ENCODE assay signal across 7 mouse cellular contexts in genomic region chr1:180725704-180726179, GRCm38 (mm10). TPM values are rescaled to one million over a fixed set of nuclear protein-coding genes. Genes with fewer than 3 reads are reported as not detected.
DNase-seq lines count a peak whose midpoint lies in the region; ATAC-seq and TF ChIP-seq lines count a peak whose summit lies in the region.

TSS of gene Acbd3 (plus strand) at chr1:180726043.

- H3K27me3 ChIP-seq in embryonic facial prominence, embryonic 12.5 days: no peaks in the 10 kb centered on the region
- H3K27me3 ChIP-seq in kidney, adult 2 months (replicated peaks; ENCODE audit: control insufficient read depth, insufficient read depth, low read length): no peaks in the 10 kb centered on the region
- no peaks in the 10 kb centered on the region for H3K27me3 ChIP-seq in limb, embryonic 12.5 days
- no peaks in the 10 kb centered on the region for H3K27me3 ChIP-seq in midbrain, embryonic 15.5 days (replicated peaks)
- H3K27me3 ChIP-seq in spleen, adult 2 months (ENCODE audit: control insufficient read depth, insufficient read depth, low read length): no peaks in the 10 kb centered on the region

- peaks cover 23% of the 10 kb centered on the region for H3K4me1 ChIP-seq in embryonic facial prominence, embryonic 12.5 days
- H3K4me1 ChIP-seq in kidney, adult 2 months (ENCODE audit: control insufficient read depth, insufficient read depth, low read length): peaks cover 12% of the 10 kb centered on the region
- peaks cover 23% of the 10 kb centered on the region for H3K4me1 ChIP-seq in limb, embryonic 12.5 days (replicated peaks)
- H3K4me1 ChIP-seq in midbrain, embryonic 15.5 days: peaks cover 40% of the 10 kb centered on the region
- peaks cover 18% of the 10 kb centered on the region for H3K4me1 ChIP-seq in spleen, adult 2 months (ENCODE audit: control insufficient read depth, insufficient read depth, insufficient read length)

- peak; percentile 90 for ATAC-seq in embryonic facial prominence, embryonic 12.5 days (ENCODE audit: insufficient number of reproducible peaks, insufficient read depth, low FRiP score, low TSS enrichment)
- peak; percentile 93 for ATAC-seq in limb, embryonic 12.5 days (ENCODE audit: insufficient number of reproducible peaks, insufficient read depth, low FRiP score, low TSS enrichment, low read depth)
- peak; percentile 94 for ATAC-seq in midbrain, embryonic 15.5 days (replicated peaks)

- peak within 1 kb of the TSS; percentile 99 for H3K4me3 ChIP-seq in embryonic facial prominence, embryonic 12.5 days
- H3K4me3 ChIP-seq in kidney, adult 2 months (ENCODE audit: insufficient read depth, low read depth, low read length): peak within 1 kb of the TSS; percentile 97
- H3K4me3 ChIP-seq in limb, embryonic 12.5 days (replicated peaks): peak within 1 kb of the TSS; percentile 100
- H3K4me3 ChIP-seq in midbrain, embryonic 15.5 days: peak within 1 kb of the TSS; percentile 66
- peak within 1 kb of the TSS; percentile 89 for H3K4me3 ChIP-seq in spleen, adult 2 months (ENCODE audit: extremely low read depth, insufficient read depth, insufficient read length)

- no peaks in the 10 kb centered on the region for H3K36me3 ChIP-seq in embryonic facial prominence, embryonic 12.5 days
- H3K36me3 ChIP-seq in kidney, adult 2 months (ENCODE audit: control insufficient read depth, insufficient read depth, low read length): no peaks in the 10 kb centered on the region
- H3K36me3 ChIP-seq in limb, embryonic 12.5 days: no peaks in the 10 kb centered on the region
- H3K36me3 ChIP-seq in midbrain, embryonic 15.5 days (replicated peaks): no peaks in the 10 kb centered on the region
- H3K36me3 ChIP-seq in spleen, adult 2 months (ENCODE audit: control insufficient read depth, insufficient read depth, low read length): no peaks in the 10 kb centered on the region

- H3K4me2 ChIP-seq in embryonic facial prominence, embryonic 12.5 days (replicated peaks): peak within 1 kb of the TSS; percentile 80
- peak within 1 kb of the TSS; percentile 81 for H3K4me2 ChIP-seq in limb, embryonic 12.5 days
- peak within 1 kb of the TSS; percentile 74 for H3K4me2 ChIP-seq in midbrain, embryonic 15.5 days

- DNase-seq in adrenal gland, postnatal 25 days: peak; percentile 94
- peak; percentile 92 to 95 for DNase-seq in heart, adult 18-20 months
- peak; percentile 95 for DNase-seq in kidney, adult 2 months
- DNase-seq in spleen, adult 2 months (ENCODE audit: low read depth in 1 of 2, low spot score in 2 of 2): peak; percentile 71 to 90

- under 1% methylated on average over 52 of the region's 52 CpGs for WGBS in embryonic facial prominence, embryonic 12.5 days
- 1% methylated on average over 52 of the region's 52 CpGs for WGBS in kidney, adult 2 months
- WGBS in limb, embryonic 12.5 days: under 1% methylated on average over 52 of the region's 52 CpGs
- WGBS in midbrain, embryonic 15.5 days: under 1% methylated on average over 50 of the region's 52 CpGs
- WGBS in spleen, adult 2 months: under 1% methylated on average over 50 of the region's 52 CpGs

- no peaks in the 10 kb centered on the region for H3K9me3 ChIP-seq in embryonic facial prominence, embryonic 12.5 days
- H3K9me3 ChIP-seq in limb, embryonic 12.5 days: no peaks in the 10 kb centered on the region
- no peaks in the 10 kb centered on the region for H3K9me3 ChIP-seq in midbrain, embryonic 15.5 days

- TF ChIP-seq POLR2A in kidney, adult 2 months (IDR thresholded peaks at IDR 0.05; ENCODE audit: low read depth, low read length): peak; percentile 74
- peak; percentile 91 for TF ChIP-seq POLR2A in spleen, adult 2 months (IDR thresholded peaks at IDR 0.05; ENCODE audit: low read depth, low read length)

- peak within 1 kb of the TSS; percentile 97 for H3K9ac ChIP-seq in embryonic facial prominence, embryonic 12.5 days
- peak within 1 kb of the TSS; percentile 97 for H3K9ac ChIP-seq in limb, embryonic 12.5 days (replicated peaks)
- H3K9ac ChIP-seq in midbrain, embryonic 15.5 days: peak within 1 kb of the TSS; percentile 75

- H3K27ac ChIP-seq in embryonic facial prominence, embryonic 12.5 days: peak within 1 kb of the TSS; percentile 91
- peak within 1 kb of the TSS; percentile 78 for H3K27ac ChIP-seq in kidney, adult 2 months (ENCODE audit: insufficient read depth, low read depth, low read length)
- H3K27ac ChIP-seq in limb, embryonic 12.5 days: peak within 1 kb of the TSS; percentile 94
- H3K27ac ChIP-seq in midbrain, embryonic 15.5 days: peak within 1 kb of the TSS; percentile 82
- peak within 1 kb of the TSS; percentile 85 for H3K27ac ChIP-seq in spleen, adult 2 months (ENCODE audit: insufficient read depth, low read length)

- no peak for TF ChIP-seq CTCF in kidney, adult 2 months (conservative IDR thresholded peaks at IDR 0.05; ENCODE audit: insufficient read depth, insufficient read length, low read depth, low read length)
- TF ChIP-seq CTCF in spleen, adult 2 months (IDR thresholded peaks at IDR 0.05; ENCODE audit: extremely low read depth, insufficient read depth, insufficient read length, insufficient replicate concordance): no peak

RNA-seq across cellular contexts. Expression of gene Acbd3, which starts in this region (rescaled TPM):
- total RNA-seq in adrenal gland, postnatal 25 days (2021): 45.5 and 48.8 TPM in 2 replicates
- polyA plus RNA-seq in embryonic facial prominence, embryonic 12.5 days (2016; fragmentation: Nextera tagmentation; extraction: Ambion mirVana): 27.8 and 29.2 TPM in 2 replicates
- 10 to 100 TPM; 23.3 to 24.8 TPM for total RNA-seq in heart, adult 18-20 months (2021)
- 9.6 and 12.1 TPM in 2 replicates for polyA plus RNA-seq in kidney, adult 2 months (2012; rRNA removed)
- 25.3 and 26.9 TPM in 2 replicates for polyA plus RNA-seq in limb, embryonic 12.5 days (2016; fragmentation: Nextera tagmentation; extraction: Ambion mirVana)
- polyA plus RNA-seq in midbrain, embryonic 15.5 days (2015; fragmentation: Nextera tagmentation; extraction: Ambion mirVana): 23.9 and 25.8 TPM in 2 replicates
- 7.3 and 8.2 TPM in 2 replicates for polyA plus RNA-seq in spleen, adult 2 months (2012; rRNA removed)

Comparison
In these comparisons a context has a peak if more than half of its experiments do, and no peak if none do; other contexts are left out.
1. Peak in every context shown above with its lines: DNase-seq, ATAC-seq, H3K4me3 ChIP-seq and H3K27ac ChIP-seq.